Mouse (Mus musculus): ENCODE results near the gene Crk.

GRCm38 (mm10) chr11:75651426-75652221, 27.4 kb upstream of the Crk start:
- TF ChIP-seq CTCF (IDR thresholded peaks at IDR 0.05; ENCODE audit: low read depth, low read length) (no peak), EP300 (IDR thresholded peaks at IDR 0.05; ENCODE audit: insufficient read depth, low read depth, low read length) (0 out of 2 replicates have a peak, but pooled peaks have one; percentile 20), POLR2A (IDR thresholded peaks at IDR 0.05; ENCODE audit: insufficient read depth, low read length) (no peak)
